Mouse (Mus musculus): ENCODE measurements around the gene 3110082I17Rik.

3110082I17Rik gene

DNA sequence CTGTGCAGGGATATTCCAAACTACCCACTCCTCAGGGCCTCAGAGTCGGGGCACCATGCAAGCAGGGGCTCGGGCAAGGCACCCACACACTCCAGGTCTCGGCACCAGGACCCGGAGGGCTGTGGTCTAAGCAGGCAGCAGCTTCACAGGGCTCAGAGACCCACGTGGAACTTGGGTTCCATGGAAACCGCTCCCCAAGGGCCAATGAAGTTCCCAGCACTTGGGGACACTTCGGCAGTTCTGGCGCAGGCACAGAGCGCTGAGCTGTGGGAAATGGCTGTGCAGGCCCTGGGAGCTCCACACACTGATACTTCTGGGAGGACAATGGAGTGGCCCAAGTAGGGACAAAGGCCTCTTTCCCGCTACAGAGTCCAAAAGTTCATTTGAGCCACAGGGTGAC lies 7.3 kb downstream of the 3110082I17Rik start:
- 80% methylated on average over 10 of the region's 10 CpGs for WGBS

DNA sequence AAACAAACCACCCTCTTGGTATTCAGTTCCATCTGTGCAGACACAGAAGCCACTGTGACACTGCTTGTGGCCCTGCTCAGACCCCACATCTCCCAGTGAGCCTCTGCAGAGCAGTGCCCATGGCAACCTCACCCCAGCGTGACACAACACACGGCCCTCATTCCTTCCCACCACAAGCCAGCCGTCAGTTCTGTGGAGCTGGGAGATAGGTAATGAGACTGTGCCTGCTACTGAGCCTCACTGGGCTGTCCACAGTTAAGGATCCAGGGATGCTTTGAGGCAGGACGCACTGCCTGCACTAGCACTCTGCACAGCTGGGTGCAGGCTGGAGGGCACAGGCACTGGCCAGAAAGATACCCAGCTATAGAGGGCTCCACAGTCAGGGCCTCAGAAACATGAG lies 10.4 kb downstream of the 3110082I17Rik start:
- 46% methylated on average over 4 of the region's 4 CpGs for WGBS

DNA sequence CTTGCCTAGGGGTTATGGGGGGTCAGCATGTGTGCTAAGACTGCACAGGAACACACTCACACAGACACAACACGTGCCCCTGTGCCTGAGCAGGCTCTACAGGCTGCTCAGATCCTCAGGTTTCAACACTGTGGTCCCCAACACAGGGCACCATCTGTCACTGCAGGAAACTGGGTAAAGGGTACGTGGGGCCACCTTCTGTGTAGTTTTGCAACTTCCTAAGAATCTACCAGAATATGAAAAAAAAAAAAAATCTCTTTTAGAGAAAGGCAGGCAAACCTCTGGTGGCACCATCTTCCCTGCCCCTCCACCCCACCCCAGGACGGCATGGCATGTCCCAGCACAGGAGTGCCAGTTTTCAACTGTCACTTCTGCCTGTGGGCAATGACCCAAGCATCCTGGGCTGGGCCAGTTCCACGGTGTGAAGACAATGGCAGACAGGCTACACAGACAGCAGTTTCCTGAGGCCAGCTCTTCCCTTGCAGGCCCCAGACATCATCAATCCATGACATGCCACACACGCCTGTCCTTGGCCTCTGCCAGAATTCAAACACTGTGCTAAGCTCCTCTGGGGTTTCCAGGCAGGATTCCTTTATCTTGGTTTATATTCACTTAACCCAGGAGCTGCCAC lies 11.1 kb downstream of the 3110082I17Rik start:
- WGBS, result 38% methylated on average over 5 of the region's 5 CpGs

DNA sequence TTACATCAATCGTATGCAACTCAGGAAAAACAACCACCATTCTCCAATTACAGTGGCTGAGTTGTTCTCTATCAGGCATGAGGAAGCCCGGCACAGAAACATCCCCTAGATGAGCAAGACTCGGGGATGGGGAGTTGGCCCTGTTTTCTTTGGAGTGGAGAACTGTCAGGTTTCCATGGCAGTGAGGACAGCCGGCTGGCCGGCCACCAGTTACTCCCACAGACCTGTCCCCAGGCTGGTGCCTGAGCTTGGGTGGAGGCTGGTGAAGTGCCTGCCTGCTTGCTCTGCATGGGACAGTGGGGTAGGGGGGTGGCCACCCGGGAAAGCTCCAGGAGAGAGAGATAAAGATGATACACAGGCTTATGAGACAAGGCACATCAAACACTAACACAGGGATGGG lies 12.3 kb downstream of the 3110082I17Rik start:
- WGBS, result 31% methylated on average over 6 of the region's 6 CpGs

DNA sequence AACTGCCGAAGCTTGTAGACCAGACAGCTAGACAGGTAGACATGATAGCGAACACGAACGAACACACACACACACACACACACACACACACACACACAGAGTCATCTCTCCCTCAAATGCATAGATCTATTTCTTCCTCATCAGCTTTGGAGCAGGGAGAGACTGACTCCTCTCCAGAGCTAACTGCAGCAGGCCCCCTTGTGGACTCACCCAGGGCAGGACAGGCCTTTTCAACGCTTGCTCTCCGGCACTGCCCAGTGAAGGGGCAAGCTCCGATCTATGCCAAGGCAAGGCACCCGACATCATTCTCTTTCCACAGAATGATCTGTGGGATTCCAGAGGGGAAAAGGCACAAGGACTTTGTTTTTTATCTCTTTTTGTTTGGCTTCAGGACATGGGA lies 15.1 kb downstream of the 3110082I17Rik start:
- 71% methylated on average over 8 of the region's 8 CpGs for WGBS

DNA sequence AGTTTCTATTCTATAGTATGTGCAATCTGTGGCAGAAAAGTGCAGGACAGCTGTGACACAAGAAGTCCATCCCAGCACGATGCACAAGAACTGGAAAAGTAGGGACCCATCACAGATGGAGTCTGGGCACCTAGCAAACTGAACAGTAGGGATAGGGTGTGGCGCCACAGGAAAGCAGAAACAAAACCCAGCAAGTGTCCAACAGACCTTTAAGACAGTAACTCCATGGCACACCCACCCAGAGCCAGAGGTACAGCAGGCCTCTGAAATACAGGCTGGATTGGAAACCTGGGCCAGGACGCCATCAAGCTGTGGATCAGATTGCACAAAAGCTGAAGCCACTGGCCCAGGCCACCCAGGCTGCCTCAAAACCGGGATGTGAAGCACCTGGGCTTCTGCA lies 17.4 kb downstream of the 3110082I17Rik start:
- 72% methylated on average over 4 of the region's 4 CpGs for WGBS

DNA sequence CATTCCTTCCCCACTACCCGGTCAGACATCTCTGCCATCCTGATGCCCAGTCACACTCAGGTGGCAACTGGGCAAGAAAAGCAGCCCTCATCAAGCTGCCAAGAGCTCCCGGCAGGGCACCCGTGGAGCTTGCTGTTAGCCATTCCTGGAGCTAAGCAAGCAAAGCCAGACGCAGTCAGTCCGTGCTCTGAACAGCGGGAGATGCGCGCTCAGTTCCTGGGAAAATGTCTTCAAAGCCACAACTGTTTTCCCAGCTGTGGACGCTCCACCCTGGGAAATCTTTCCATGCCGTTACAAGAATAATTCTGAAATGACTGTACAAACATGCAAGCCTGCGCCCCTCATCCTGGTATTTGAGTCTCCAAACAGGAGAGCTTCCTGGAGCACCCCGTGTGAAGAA lies 17.9 kb downstream of the 3110082I17Rik start:
- WGBS, result 58% methylated on average over 12 of the region's 12 CpGs

DNA sequence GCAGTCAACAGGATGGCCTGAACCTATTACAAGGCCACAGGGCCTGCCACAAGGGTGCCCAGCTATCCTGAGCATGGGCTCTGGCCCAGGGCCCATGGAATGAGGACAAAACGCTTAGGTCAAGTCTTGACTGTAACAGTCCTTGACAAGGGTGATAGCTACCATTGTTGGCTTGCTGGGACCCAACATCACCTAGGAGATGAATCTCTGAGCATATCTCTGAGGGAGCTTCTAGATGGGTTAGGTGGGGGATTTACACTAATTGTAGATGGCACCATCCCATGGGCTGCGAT lies 18.7 kb downstream of the 3110082I17Rik start:
- 91% methylated on average over 2 of the region's 2 CpGs for WGBS

DNA sequence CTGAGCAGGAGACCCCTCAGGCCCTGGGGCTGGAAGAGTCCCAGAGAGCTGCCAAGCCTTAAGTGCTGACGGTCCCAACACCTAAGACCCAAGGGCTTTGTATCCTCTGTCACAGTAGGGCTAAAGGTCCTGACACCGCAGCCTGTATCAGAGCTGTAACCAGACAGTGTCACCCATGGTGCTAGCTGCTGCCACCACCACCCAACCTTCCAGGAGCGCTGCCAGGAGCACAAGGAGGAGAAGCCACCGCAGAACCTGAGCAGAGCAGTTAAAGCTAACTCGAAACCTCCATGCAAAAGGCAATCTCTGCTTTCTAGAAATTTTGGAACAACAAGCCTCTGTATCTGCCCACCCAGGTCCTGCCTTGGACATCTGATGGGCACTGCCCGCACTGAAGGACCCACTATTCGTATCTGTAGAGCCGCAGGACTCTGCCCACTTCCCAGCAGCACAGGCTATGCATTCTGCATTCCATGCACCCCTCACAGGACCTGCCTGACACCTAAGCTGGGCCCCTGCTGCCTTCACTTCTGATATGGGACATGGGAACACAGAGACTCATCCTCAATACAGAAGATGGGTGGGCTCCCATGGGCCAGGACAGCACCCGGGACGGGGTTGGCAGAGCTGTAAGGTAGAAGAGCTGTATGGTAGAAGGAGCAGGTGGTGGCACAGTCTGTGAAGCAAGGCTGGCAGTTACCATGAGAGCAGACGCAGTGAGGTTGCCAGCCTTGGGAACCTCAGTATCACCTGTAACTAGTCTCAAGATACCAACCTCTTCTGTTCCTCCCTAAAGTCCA lies 19.2 kb downstream of the 3110082I17Rik start:
- WGBS, result 69% methylated on average over 11 of the region's 11 CpGs

DNA sequence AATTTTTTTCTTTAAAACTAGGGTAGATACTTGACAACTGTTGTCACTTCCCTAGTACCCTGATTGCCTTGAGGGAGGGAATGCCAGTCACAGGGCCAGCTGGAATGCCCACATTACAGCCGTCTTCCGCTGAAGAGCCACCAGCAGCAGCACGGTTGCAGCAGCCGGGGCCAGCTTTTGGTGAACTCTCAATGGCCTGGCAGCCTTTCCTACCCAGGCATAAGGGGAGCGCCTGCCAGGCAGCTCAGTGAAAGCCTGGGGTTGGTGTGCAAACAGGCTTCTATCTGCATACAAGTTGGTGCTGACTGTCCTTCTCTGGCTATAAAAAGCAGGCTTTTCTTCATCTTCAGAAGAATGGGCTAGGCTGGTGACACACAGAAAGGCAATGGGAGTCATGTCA lies 19.9 kb downstream of the 3110082I17Rik start:
- 33% methylated on average over 5 of the region's 5 CpGs for WGBS

DNA sequence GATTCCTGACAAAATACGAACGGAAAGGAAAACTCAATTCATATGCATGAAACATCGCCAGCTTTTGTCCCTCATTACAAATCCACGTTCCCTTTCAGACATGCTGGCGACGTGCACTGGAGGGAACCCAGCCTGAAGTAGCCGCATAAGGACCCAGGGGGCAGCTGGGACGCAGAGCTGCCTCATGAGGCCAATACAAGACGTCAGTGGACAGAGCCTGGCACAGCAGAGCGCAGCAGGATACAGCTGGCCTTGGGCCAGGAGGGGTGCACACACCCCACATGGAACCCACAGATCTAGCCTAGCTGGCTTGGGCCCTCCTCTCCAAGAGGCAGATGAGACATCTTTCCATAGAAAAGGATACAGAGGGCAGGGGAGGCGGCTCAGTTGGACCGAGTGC lies 21.9 kb downstream of the 3110082I17Rik start:
- 53% methylated on average over 12 of the region's 12 CpGs for WGBS

DNA sequence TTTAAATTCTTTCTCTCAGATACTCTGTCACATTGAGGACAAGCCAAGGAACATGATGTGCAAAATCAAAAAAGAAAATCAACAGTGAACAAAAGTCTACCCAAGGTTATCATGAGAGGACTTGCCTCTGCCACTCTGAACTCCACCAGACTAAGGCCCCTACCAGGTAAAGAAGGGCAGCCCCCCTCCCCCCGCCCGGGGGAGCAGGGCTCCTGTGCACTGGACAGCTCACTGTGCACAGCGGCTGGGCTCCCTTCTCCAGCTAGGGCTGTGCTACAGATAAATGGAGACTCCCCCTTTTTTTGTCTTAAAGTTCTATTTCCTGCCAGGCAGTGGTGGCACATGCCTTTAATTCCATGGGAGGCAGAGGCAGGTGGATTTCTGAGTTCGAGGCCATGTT lies 22.6 kb downstream of the 3110082I17Rik start:
- WGBS, result 86% methylated on average over 4 of the region's 4 CpGs

DNA sequence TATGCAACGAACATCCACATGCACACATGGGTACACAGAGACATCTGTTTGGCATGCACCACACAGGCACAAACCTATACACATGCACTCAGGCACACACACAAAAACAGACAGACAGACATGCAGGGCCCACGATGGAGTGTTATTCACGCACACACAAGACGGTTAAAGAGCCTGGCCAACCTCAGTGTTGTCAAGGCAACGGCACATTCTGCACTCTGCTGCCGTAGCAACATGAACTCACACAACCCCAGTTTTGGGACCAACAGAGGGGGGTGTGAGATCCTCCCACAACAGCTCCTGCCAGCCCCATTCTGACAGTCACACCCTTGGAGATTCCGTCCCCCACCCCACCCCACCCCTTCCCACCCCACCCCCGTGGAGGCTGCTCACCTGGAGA lies 25.4 kb downstream of the 3110082I17Rik start:
- WGBS, result 19% methylated on average over 8 of the region's 8 CpGs

DNA sequence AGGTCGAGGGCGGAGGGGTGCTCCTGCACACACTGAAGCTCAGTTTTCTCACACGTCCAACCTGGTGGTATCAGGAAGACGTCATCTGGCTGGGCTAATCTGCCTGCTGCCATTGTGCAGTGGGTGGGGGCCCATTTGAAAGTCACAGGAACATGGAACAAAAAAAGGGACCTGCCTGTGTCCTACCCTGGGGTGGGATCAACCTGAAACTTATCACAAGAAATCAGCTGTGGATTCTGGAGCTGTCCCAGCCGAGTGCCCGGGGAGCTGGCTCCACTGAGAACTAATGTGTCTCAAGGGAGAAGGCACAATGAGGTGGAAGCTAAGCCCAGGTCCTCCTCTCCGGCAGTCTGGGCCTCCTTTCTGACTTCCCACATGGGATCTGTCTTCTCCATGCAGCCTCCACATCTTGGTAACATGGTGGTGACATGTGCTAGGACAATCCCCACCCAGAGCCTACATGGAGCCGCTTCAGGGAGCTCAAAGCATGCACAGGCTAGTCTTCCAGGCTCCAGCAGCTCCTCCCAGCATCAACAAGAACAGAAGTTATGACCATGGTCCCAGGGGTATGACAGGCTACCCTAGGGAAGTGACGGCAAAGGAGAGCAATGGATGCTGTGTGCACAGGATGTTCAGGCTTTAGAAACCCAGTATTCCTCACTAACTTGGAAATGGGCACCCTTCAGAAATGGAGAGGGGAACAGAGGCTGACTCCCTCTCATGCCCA lies 26.3 kb downstream of the 3110082I17Rik start:
- 72% methylated on average over 9 of the region's 9 CpGs for WGBS

DNA sequence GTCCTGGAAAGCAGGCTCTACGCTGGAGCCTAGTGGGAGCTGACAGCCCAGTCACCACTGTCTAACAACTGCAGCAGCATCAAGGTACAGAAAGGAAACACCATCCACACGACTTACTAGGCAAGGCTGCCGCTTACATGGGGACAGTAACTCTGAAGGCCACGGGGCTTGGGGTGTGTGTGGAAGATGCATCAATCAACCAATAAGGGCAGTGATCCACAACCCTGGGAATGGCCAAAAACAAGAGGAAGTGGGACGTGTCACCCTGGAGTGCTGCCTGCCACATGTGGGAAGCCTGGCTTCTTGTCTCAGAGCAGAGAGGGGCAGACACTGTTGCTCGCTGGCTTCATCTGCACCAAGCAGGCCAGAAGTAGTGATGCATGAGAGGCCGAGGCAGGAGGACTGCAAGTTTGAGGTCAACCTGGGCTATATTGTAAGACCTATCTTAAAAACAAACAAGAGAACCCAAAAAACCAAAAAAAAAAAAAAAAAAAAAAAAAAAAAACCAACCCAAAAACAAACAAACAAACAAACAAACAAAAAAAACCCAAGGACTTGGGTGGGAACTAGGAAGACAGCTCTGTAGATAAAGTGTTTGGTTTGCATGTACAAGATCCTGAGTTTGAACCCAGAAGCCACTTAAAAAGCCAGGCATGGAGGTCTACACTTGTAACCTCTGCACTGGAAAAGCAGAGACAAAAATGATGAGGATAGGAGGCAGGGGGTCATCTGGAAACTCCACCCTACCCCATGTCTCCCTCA lies 27.4 kb downstream of the 3110082I17Rik start:
- WGBS, result 66% methylated on average over 7 of the region's 7 CpGs

DNA sequence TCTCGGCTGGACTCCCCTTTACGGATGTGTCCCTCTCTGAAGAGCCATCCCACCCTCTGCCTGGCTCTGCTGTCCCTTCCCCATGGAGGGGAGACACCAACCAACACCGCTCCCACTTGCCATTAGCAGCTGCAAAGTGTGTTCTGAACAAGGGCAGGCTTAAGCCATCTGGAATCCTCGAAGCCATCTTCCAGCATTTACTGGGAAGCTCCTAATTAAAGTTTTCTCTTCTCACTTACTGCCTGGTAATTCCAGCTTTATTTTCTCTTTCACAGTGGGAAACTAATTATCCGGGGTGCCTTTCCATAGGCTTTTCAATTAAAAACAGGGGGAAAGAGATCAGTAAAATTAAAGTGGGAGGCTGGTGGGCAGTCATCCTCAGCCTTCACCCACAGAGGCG lies 28.0 kb downstream of the 3110082I17Rik start:
- 56% methylated on average over 6 of the region's 6 CpGs for WGBS

DNA sequence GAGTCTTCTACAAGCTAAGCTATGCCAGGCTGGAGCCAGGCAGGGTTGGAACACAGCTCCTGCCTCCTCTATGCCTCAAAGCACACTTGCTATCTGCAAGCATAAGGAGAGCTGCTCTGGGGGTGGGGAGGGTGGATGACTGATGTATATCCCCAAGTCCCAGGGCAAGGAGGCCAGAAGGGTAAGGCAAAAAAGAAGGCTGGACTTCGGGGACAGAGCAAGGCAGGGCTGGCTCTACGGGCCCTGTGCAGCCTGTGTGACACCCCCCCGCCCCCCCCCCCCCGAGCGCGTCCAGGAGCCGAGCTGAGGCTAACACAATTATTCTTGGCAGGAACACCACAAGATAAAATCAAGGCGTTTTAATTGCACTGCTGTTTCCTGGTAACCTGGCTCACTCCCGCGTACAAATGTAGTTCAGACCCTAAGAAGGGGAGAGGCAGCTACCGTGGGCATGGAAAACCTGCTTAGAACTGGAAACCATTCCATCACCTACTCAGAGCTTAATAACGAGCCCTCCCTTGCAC lies 30.4 kb downstream of the 3110082I17Rik start:
- WGBS, result 21% methylated on average over 12 of the region's 12 CpGs

DNA sequence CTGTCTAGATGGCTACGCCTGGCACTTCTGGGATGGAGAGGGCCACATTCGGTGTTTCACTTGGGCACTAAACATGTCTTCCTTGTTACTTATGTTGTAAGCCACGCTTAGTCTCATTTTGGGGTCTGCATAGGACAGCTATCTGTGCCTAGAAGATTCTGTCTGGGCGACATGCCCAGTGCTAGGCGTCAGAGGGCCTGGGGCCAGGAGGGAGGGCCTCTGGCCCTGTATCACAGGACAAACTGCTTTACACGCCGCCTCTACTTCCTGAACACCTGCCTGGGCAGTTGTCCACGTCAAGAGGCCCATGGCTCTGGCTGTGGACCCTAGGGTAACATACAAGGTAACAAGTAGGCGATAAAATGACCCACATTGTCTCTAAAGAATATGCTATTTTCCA lies 32.3 kb downstream of the 3110082I17Rik start:
- 45% methylated on average over 9 of the region's 9 CpGs for WGBS

DNA sequence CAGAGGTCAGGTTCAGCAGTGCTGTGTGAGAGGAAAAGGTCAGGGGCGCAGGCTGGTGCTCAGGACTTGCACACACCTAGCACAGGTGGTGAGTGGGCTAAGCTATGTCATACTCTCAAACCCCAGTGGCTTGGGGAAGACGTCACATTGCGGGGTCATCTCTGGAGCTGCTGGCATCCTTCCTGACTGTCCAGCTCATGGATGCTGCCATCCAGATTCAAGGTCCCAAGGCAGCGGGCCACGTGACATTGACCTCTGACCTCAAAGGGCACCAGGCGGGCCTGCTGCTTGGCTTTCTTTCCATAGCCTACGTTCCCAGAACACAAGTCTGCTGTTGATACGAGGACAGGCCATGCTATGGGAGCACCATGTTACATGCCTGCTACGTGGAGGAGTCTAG lies 33.3 kb downstream of the 3110082I17Rik start:
- 92% methylated on average over 9 of the region's 9 CpGs for WGBS

DNA sequence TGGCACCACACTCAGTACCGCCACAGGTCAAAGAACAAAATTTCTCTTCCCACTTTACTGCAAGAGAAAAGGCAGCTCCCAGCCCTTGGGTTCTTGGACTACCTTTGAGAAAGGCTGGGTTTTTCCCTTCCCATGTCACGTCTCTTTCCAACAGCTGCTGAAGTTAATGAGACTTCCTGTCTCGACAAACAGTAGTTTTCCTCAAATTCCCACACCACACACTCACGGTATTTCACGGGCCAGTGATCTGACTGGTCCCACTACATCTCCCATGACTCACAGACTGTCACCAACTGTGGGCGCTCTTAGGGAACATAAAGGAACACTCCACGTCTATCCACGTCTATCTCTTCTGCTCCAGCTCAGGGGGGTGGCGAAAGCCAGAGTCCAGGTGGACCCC lies 35.1 kb downstream of the 3110082I17Rik start:
- WGBS, result 46% methylated on average over 9 of the region's 9 CpGs

DNA sequence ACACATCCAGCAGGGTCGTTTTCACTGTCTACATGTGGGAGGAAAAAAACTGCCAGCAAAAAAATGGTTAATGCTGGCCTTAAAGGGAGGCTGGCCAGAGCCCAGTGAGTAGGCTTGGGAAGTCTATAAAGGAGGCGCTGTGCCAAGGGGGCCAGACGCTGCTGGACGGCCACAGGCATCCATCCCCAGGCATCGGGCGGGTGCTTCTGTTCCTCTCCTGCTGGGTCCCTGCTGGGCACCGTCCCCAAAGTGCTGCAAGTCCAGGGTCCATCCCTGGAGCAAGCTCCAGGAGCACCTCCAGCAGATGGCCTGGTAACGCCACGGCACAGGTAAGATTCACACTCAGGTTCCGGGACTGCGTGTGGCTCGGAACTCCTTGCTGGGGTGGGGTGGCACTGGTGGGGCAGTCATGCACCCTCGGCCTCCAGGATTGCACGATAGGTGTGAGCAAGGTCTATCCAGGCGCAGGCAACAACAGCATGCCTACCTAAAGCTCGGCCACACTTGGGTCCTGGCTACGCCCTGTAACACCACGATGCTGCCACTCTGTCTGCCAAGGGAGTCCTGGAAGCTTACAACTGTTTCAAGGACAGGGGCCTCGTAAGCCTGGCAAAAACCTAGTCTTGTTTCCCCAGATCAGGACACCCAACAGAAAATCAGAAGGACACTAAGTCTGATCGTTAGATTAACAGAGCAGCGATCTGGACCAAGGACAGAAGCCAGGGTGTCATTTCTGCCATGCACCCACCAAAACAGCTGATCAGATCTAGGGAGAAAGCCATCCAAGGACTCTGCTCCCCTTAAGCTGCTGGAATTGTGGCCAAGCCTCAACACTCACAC lies 37.1 kb downstream of the 3110082I17Rik start, which contains the start of gene Gper1:
Gper1 (plus strand) TSS at position 126 of the 840 bp plus-strand sequence.
- WGBS, result 42% methylated on average over 21 of the region's 21 CpGs
